19 mouse cellular contexts compared by ENCODE assay signal in the genomic region with DNA sequence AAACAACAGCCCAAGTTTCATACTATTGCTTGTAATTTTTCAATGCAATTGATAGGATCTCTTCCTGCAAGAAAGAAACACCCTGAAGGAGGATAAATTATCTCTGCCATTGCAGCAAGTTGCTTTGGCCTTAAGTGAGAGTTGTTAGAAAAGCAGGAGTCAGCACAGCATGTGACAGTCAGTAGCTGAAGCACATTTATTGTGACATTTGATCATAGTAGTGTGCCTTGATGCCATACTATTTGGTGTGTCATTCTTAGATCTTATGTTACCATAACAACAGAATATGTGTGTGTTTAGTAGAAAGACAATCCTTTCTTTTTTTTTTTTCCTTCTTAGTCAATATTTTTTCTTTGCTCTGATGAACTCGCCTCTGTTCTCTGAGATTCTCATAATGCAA.
A peak's percentile ranks its signal among the peaks of the same experiment; 100 is the strongest.
DNase-seq lines count a peak whose midpoint lies in the region; ATAC-seq and TF ChIP-seq lines count a peak whose summit lies in the region.
"Had no signal": no experiment of that assay in that cellular context is flagged by ENCODE, and none has a peak within 500 bp of the region (broad histone marks: within the 10 kb centered on the region; RNA-seq: fewer than 3 reads in every experiment).

No protein-coding gene starts in this region.

- H3K9ac ChIP-seq in forebrain, embryonic 14.5 days (ENCODE audit: low read length) = no peak overlapping the region
- no peak overlapping the region for H3K9ac ChIP-seq in forebrain, embryonic 11.5 days (ENCODE audit: low read length)
- H3K9ac ChIP-seq in midbrain, embryonic 13.5 days (replicated peaks) = no peak overlapping the region
- H3K9ac ChIP-seq in midbrain, embryonic 11.5 days (ENCODE audit: low read length) = no peak overlapping the region
- no peak overlapping the region for H3K9ac ChIP-seq in midbrain, embryonic 15.5 days
- H3K9ac ChIP-seq in midbrain, postnatal 0 days (replicated peaks; ENCODE audit: low read length, poor library complexity, severe bottlenecking) = no peak overlapping the region
- no peak overlapping the region for H3K9ac ChIP-seq in midbrain, embryonic 16.5 days (ENCODE audit: low read depth, low read length)
- H3K9ac ChIP-seq: embryonic facial prominence, embryonic 12.5 days; forebrain, embryonic 12.5 days had no signal

- no peaks in the 10 kb centered on the region for H3K27me3 ChIP-seq in forebrain, embryonic 14.5 days (replicated peaks; ENCODE audit: control insufficient read depth, insufficient read depth, low read length)
- H3K27me3 ChIP-seq in forebrain, embryonic 11.5 days (ENCODE audit: control insufficient read depth, insufficient read depth, low read length) = no peaks in the 10 kb centered on the region
- no peaks in the 10 kb centered on the region for H3K27me3 ChIP-seq in midbrain, embryonic 13.5 days
- H3K27me3 ChIP-seq in midbrain, embryonic 11.5 days (ENCODE audit: control insufficient read depth, insufficient read depth, low read length) = no peaks in the 10 kb centered on the region
- no peaks in the 10 kb centered on the region for H3K27me3 ChIP-seq in midbrain, embryonic 15.5 days (replicated peaks)
- no peaks in the 10 kb centered on the region for H3K27me3 ChIP-seq in midbrain, postnatal 0 days (ENCODE audit: insufficient read depth, low read length)
- no peaks in the 10 kb centered on the region for H3K27me3 ChIP-seq in midbrain, embryonic 16.5 days (ENCODE audit: control insufficient read depth, insufficient read depth, low read depth, low read length)
- H3K27me3 ChIP-seq: embryonic facial prominence, embryonic 12.5 days; forebrain, embryonic 12.5 days had no signal

- H3K9me3 ChIP-seq in forebrain, embryonic 14.5 days (replicated peaks; ENCODE audit: control insufficient read depth, low read length) = no peaks in the 10 kb centered on the region
- no peaks in the 10 kb centered on the region for H3K9me3 ChIP-seq in forebrain, embryonic 11.5 days (ENCODE audit: control insufficient read depth, low read length)
- no peaks in the 10 kb centered on the region for H3K9me3 ChIP-seq in midbrain, embryonic 13.5 days
- no peaks in the 10 kb centered on the region for H3K9me3 ChIP-seq in midbrain, embryonic 11.5 days (ENCODE audit: control insufficient read depth, low read length)
- no peaks in the 10 kb centered on the region for H3K9me3 ChIP-seq in midbrain, embryonic 15.5 days
- no peaks in the 10 kb centered on the region for H3K9me3 ChIP-seq in midbrain, postnatal 0 days (ENCODE audit: low read length)
- H3K9me3 ChIP-seq in midbrain, embryonic 16.5 days (replicated peaks; ENCODE audit: control insufficient read depth, low read length, poor library complexity, severe bottlenecking) = no peaks in the 10 kb centered on the region
- H3K9me3 ChIP-seq: embryonic facial prominence, embryonic 10.5 days; embryonic facial prominence, embryonic 12.5 days; forebrain, embryonic 12.5 days had no signal

- 97% methylated on average over 1 of the region's 1 CpGs for WGBS in forebrain, embryonic 14.5 days
- WGBS in forebrain, embryonic 11.5 days = 80% methylated on average over 1 of the region's 1 CpGs
- 78% methylated on average over 1 of the region's 1 CpGs for WGBS in midbrain, embryonic 13.5 days
- 89% methylated on average over 1 of the region's 1 CpGs for WGBS in midbrain, embryonic 11.5 days
- 64% methylated on average over 1 of the region's 1 CpGs for WGBS in midbrain, embryonic 15.5 days
- 67% methylated on average over 1 of the region's 1 CpGs for WGBS in midbrain, postnatal 0 days
- WGBS in midbrain, embryonic 16.5 days = 61% methylated on average over 1 of the region's 1 CpGs

- H3K4me1 ChIP-seq in forebrain, embryonic 14.5 days (ENCODE audit: control insufficient read depth, insufficient read depth, low read length) = no peaks in the 10 kb centered on the region
- no peaks in the 10 kb centered on the region for H3K4me1 ChIP-seq in forebrain, embryonic 11.5 days (replicated peaks; ENCODE audit: control insufficient read depth, insufficient read depth, low read length)
- H3K4me1 ChIP-seq in midbrain, embryonic 13.5 days (replicated peaks) = no peaks in the 10 kb centered on the region
- no peaks in the 10 kb centered on the region for H3K4me1 ChIP-seq in midbrain, embryonic 11.5 days (ENCODE audit: control insufficient read depth, insufficient read depth, low read length)
- H3K4me1 ChIP-seq in midbrain, embryonic 15.5 days = no peaks in the 10 kb centered on the region
- no peaks in the 10 kb centered on the region for H3K4me1 ChIP-seq in midbrain, postnatal 0 days (ENCODE audit: insufficient read depth, low read length)
- H3K4me1 ChIP-seq in midbrain, embryonic 16.5 days (ENCODE audit: control insufficient read depth, insufficient read depth, low read length) = no peaks in the 10 kb centered on the region
- H3K4me1 ChIP-seq: embryonic facial prominence, embryonic 10.5 days; embryonic facial prominence, embryonic 12.5 days; forebrain, embryonic 12.5 days had no signal

- no peaks in the 10 kb centered on the region for H3K36me3 ChIP-seq in forebrain, embryonic 14.5 days (ENCODE audit: control insufficient read depth, insufficient read depth, low read length)
- H3K36me3 ChIP-seq in forebrain, embryonic 11.5 days (ENCODE audit: control insufficient read depth, insufficient read depth, low read length) = no peaks in the 10 kb centered on the region
- no peaks in the 10 kb centered on the region for H3K36me3 ChIP-seq in midbrain, embryonic 13.5 days
- H3K36me3 ChIP-seq in midbrain, embryonic 11.5 days (ENCODE audit: control insufficient read depth, insufficient read depth, low read length) = no peaks in the 10 kb centered on the region
- no peaks in the 10 kb centered on the region for H3K36me3 ChIP-seq in midbrain, embryonic 15.5 days (replicated peaks)
- no peaks in the 10 kb centered on the region for H3K36me3 ChIP-seq in midbrain, postnatal 0 days (ENCODE audit: insufficient read depth, low read length)
- no peaks in the 10 kb centered on the region for H3K36me3 ChIP-seq in midbrain, embryonic 16.5 days (ENCODE audit: control insufficient read depth, insufficient read depth, low read length)
- H3K36me3 ChIP-seq: embryonic facial prominence, embryonic 10.5 days; embryonic facial prominence, embryonic 12.5 days; forebrain, embryonic 12.5 days had no signal

- no peak overlapping the region for H3K4me3 ChIP-seq in forebrain, embryonic 14.5 days (ENCODE audit: low read depth, low read length)
- no peak overlapping the region for H3K4me3 ChIP-seq in forebrain, embryonic 11.5 days (ENCODE audit: low read depth, low read length)
- no peak overlapping the region for H3K4me3 ChIP-seq in midbrain, embryonic 13.5 days (replicated peaks)
- no peak overlapping the region for H3K4me3 ChIP-seq in midbrain, embryonic 11.5 days (ENCODE audit: low read depth, low read length)
- no peak overlapping the region for H3K4me3 ChIP-seq in midbrain, embryonic 15.5 days
- no peak overlapping the region for H3K4me3 ChIP-seq in midbrain, postnatal 0 days (ENCODE audit: low read depth, low read length)
- no peak overlapping the region for H3K4me3 ChIP-seq in midbrain, embryonic 16.5 days (ENCODE audit: low read depth, low read length)
- H3K4me3 ChIP-seq: embryonic facial prominence, embryonic 10.5 days; embryonic facial prominence, embryonic 12.5 days; forebrain, embryonic 12.5 days had no signal

- ATAC-seq in forebrain, embryonic 14.5 days = peak; percentile 42; the same call in 1 of the 2 replicates
- ATAC-seq in forebrain, embryonic 11.5 days (replicated peaks; ENCODE audit: low FRiP score) = no peak
- ATAC-seq in midbrain, embryonic 13.5 days = peak; percentile 56; the same call in 1 of the 2 replicates
- no peak for ATAC-seq in midbrain, embryonic 11.5 days (ENCODE audit: low FRiP score)
- ATAC-seq in midbrain, embryonic 15.5 days (replicated peaks) = peak; percentile 77; the same call in 1 of the 2 replicates
- ATAC-seq in midbrain, postnatal 0 days (ENCODE audit: low FRiP score) = no peak; the same call in 1 of the 2 replicates
- ATAC-seq in midbrain, embryonic 16.5 days = peak; percentile 66; the same call in 1 of the 2 replicates

- no peak overlapping the region for H3K27ac ChIP-seq in forebrain, embryonic 14.5 days (ENCODE audit: low read depth, low read length)
- no peak overlapping the region for H3K27ac ChIP-seq in forebrain, embryonic 11.5 days (ENCODE audit: low read depth, low read length)
- H3K27ac ChIP-seq in midbrain, embryonic 13.5 days = no peak overlapping the region
- H3K27ac ChIP-seq in midbrain, embryonic 11.5 days (ENCODE audit: low read depth, low read length) = no peak overlapping the region
- H3K27ac ChIP-seq in midbrain, embryonic 15.5 days = no peak overlapping the region
- H3K27ac ChIP-seq in midbrain, postnatal 0 days (ENCODE audit: low read depth, low read length) = no peak overlapping the region
- H3K27ac ChIP-seq in midbrain, embryonic 16.5 days (ENCODE audit: low read length) = no peak overlapping the region
- H3K27ac ChIP-seq: embryonic facial prominence, embryonic 10.5 days; embryonic facial prominence, embryonic 12.5 days; forebrain, embryonic 12.5 days had no signal

- peak; percentile 25 for DNase-seq in forebrain, embryonic 14.5 days (ENCODE audit: low spot score)
- no peak for DNase-seq in forebrain, embryonic 11.5 days (ENCODE audit: low spot score)
- DNase-seq in midbrain, embryonic 11.5 days (ENCODE audit: low spot score, missing footprints) = no peak
- DNase-seq in midbrain, postnatal 0 days (ENCODE audit: low spot score) = no peak
- DNase-seq in thymus, postnatal 0 days (ENCODE audit: low spot score) = no peak
- DNase-seq: adrenal gland, adult 2 months; adrenal gland, postnatal 10 days; adrenal gland, postnatal 25 days; cerebellum, adult 11-12 months; cerebellum, adult 2 months; cerebellum, adult 9-10 months; cerebellum, postnatal 10 days; cerebellum, postnatal 25 days had no signal

- no peak for TF ChIP-seq CTCF in midbrain, postnatal 0 days (IDR thresholded peaks at IDR 0.05)

- H3K4me2 ChIP-seq in forebrain, embryonic 14.5 days (ENCODE audit: low read length) = no peak overlapping the region
- H3K4me2 ChIP-seq in forebrain, embryonic 11.5 days (ENCODE audit: low read depth, low read length, severe bottlenecking) = no peak overlapping the region
- H3K4me2 ChIP-seq in midbrain, embryonic 13.5 days (replicated peaks) = no peak overlapping the region
- no peak overlapping the region for H3K4me2 ChIP-seq in midbrain, embryonic 11.5 days
- H3K4me2 ChIP-seq in midbrain, embryonic 15.5 days = no peak overlapping the region
- H3K4me2 ChIP-seq in midbrain, postnatal 0 days (ENCODE audit: low read depth, low read length, poor library complexity, severe bottlenecking) = no peak overlapping the region
- H3K4me2 ChIP-seq in midbrain, embryonic 16.5 days (ENCODE audit: low read length) = no peak overlapping the region
- H3K4me2 ChIP-seq: embryonic facial prominence, embryonic 12.5 days; forebrain, embryonic 12.5 days had no signal

Comparison
In these comparisons a context has a peak if more than half of its experiments do, and no peak if none do; other contexts are left out.
1. ATAC-seq: peak in forebrain, embryonic 14.5 days (single experiment), midbrain, embryonic 13.5 days (single experiment), midbrain, embryonic 15.5 days (single experiment) and midbrain, embryonic 16.5 days (single experiment); none in forebrain, embryonic 11.5 days (single experiment), midbrain, embryonic 11.5 days (single experiment) and midbrain, postnatal 0 days (single experiment).